Mouse (Mus musculus) adrenal gland, adult 18-20 months (tissue): ENCODE results near the gene Aff3. TPM values are rescaled to one million over a fixed set of nuclear protein-coding genes. Genes with fewer than 3 reads are reported as not detected.
"Not testable (repeated sequence)": the region's sequence is repeated elsewhere in the genome, so short reads cannot be mapped to it uniquely, and the experiment has no call there.

Source experiments
- DNase-seq, 2 experiments: peaks; one replicate each; pipeline ENCODE4 v3.0.0; 2021 to 2022; ENCODE audit warnings: low spot score in 2 of 2
- total RNA-seq, 2 experiments: library from RNA; stranded (reverse); gene quantifications; 1 replicate in 1 of 2; 2 replicates in 1 of 2; pipeline ENCODE4 v1.2.3; 2021

The Aff3 gene
- total RNA-seq, 2 experiments from 2014 or later = 2.2 to 2.8 TPM

GRCm38 (mm10) chr1:38442479-38442878, 222.3 kb downstream of the Aff3 start:
- DNase-seq = no peak

- no peak for DNase-seq
Measured at GRCm38 (mm10) chr1:38441800-38442199, 223.0 kb downstream of the Aff3 start.

GRCm38 (mm10) chr1:38440471-38440815, 224.3 kb downstream of the Aff3 start:
- DNase-seq = no peak

DNA sequence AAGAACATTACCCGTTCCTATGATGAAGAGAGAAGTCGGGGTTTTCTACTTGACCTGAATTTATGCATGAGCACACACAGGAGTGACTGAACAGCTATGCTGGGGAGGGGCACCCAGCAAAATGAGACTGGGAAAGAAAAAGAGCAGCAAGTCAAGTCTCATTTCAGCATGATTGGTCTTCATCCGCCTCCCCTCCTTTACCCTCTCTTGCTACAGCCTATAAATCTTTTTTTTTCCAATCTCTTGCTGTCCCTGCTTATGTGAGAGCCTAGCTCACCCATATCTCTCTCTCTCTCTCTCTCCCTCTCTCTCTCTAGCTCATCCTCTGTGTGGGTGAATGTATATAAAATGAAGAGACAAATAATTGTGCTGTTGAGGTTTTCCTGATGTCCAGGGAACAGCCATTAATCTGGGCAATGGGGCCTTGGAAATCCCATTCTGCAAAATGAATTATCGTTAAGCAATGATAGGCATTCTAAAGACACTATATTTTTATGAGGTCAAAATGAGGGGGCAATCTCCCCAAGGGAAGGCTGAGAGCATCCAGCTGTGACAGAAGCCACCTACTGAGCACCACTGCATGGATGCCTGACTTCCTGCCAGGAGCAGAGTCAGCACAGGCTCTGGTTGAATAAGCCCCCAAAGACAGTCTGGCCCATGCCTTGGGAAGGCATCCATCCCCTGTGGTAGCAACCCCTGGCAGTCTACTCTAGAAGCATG, 224.8 kb downstream of the Aff3 start:
- DNase-seq = no peak

- DNase-seq = no peak
Measured at GRCm38 (mm10) chr1:38438447-38438846, 226.3 kb downstream of the Aff3 start.

DNA sequence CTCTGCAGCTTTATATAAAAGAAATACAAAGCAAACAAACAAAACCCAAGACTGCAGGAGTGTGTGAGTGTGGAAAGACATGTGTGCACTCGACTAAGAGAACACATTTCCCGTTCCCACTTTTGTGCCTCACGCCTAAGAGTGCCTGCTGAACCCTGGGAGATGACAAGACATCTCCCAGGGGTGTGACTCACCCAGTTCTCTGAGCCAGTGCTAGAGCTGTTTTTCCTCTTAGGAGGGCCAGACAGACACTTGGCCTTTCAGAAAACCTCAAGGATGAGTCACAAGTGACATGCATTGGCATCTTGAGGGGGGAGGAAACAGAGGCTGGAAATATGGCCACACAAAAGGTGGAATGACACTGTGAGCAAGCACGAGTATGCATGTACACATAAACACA, 227.1 kb downstream of the Aff3 start:
- no peak for DNase-seq

GRCm38 (mm10) chr1:38436471-38437340, 228.0 kb downstream of the Aff3 start:
- no peak for DNase-seq

GRCm38 (mm10) chr1:38430311-38430710, 234.4 kb downstream of the Aff3 start:
- DNase-seq = not testable (repeated sequence)

GRCm38 (mm10) chr1:38428708-38429683, 235.8 kb downstream of the Aff3 start:
- no peak for DNase-seq

GRCm38 (mm10) chr1:38422921-38423320, 241.8 kb downstream of the Aff3 start:
- DNase-seq = no peak

DNA sequence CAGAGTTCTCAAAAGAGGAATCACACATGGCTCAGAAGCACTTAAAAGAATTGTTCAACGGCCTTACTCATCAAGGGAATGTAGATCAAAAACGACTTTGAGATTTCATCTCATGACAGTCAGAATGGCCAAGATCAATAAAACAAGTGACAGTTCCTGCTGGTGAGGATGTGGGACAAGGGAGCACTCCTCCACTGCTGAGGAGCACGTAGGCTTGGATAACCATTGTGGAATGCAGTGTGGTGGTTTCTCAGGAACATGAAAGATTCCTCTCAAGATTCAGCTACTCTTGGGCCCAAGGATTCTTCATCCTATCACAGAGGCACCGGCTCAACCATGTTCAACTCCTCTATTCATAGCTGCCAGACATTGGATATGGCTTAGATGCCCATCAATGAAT, 245.4 kb downstream of the Aff3 start:
- no peak for DNase-seq

DNA sequence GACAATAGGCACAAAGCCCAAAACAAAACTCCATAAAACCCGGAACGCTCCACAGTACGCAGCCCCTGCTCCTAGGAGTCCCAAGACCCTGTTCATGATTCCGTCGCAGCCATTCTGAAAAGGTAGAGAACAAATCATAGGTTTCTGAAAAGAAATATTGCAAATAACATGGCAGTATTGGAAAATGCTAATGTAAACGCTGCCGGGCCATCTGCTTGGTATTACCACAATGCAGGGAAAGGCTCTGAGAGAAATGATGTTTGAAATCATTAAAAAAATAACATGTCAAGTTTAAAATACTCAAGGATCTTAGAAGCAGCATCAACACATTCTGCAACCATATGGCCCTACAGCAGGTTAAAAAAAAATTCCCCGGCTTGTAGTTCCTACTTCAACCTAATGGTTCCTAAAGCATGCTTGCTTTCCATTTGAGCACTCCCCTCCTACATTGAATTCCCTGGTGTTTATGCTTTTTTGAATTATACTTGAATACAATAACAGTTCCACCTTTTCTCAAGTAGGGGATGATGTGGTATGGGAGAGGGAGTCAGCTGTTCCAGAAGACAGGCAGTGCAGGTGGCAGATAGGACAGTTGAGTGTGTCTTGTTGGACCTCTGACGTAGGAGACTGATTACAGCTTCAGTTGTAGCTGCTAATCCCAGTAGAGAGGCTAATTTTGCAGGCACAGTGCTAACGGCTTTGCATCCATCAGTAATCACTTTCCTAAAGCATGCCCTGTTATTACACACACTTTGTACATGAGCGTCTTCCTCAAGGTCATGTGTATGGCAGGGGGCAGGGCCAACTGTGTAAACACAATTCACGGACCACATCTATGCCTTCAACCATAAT, 246.3 kb downstream of the Aff3 start:
- no peak for DNase-seq

- no peak for DNase-seq
Measured at GRCm38 (mm10) chr1:38417196-38417595, 247.6 kb downstream of the Aff3 start.

DNA sequence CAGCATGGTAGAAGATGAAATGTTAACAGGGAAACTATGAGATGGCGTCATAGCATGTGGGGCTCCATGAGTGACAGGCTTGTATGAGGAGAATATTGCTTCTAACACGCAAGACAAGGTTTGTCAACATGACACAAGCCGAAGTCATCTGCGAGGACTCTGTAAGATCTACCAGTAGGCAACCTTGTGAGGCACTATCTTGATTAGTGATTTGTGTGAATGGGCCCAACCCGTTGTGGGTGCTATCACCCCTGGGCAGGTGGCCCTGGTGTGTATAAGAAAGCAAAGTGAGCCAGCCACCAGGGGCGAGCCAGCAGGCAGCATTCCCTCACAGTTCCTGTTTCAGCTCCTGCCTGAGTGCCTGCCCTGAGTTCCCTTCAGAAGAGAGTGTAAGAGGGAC, 249.2 kb downstream of the Aff3 start:
- no peak for DNase-seq

GRCm38 (mm10) chr1:38411106-38411505, 253.6 kb downstream of the Aff3 start:
- DNase-seq = no peak

GRCm38 (mm10) chr1:38410457-38410856, 254.3 kb downstream of the Aff3 start:
- no peak for DNase-seq

DNA sequence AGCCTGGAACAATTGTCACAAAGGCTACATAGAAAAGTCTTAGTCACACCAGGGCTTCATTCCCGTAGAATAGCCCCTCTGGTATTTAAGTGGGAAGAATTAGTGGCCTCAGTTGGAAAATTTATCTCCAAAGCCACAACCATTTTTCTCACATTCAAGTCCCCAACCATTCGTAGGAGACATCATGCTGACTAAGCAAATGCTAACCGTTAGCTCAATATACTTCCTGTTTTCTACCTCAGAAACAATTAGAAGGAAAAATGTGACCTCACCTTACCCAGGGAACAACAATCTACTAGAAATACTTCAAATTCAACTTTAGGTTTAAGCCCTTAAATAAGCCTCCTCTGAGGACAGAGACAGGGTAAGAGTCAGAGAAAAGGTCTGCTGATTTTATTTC, 256.5 kb downstream of the Aff3 start:
- no peak for DNase-seq

- no peak for DNase-seq
Measured at GRCm38 (mm10) chr1:38403781-38404180, 261.0 kb downstream of the Aff3 start.

- no peak for DNase-seq
Measured at GRCm38 (mm10) chr1:38401856-38402255, 262.9 kb downstream of the Aff3 start.

DNA sequence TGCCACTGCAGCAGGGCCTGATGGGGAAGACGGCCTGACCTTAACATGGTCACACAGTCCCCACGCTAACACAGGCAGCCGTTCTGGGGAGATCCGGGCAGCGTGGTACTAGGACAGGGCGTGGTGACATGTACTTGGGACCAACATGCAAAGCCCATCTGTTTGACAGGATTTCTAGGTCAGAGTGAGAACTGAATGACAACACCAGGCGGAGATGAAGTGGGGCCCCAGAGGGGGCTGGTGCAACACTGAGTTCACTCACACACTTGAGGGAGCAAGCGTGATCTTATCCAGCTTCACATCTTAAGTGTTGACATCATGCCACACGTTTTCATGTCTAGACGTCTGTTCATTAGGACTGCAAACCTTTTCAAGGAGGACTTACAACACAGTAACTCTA, 265.5 kb downstream of the Aff3 start:
- no peak for DNase-seq
